Comparison of ENCODE assay signal across 11 mouse cellular contexts in genomic region chr13:85430040-85430439, GRCm38 (mm10).
DNase-seq lines count a peak whose midpoint lies in the region; ATAC-seq and TF ChIP-seq lines count a peak whose summit lies in the region.
"Had no signal": no experiment of that assay in that cellular context is flagged by ENCODE, and none has a peak within 500 bp of the region (broad histone marks: within the 10 kb centered on the region; RNA-seq: fewer than 3 reads in every experiment).

No protein-coding gene starts in this region.

- no peaks in the 10 kb centered on the region for H3K4me1 ChIP-seq in kidney, postnatal 0 days (replicated peaks; ENCODE audit: insufficient read depth, low read length)
- no peaks in the 10 kb centered on the region for H3K4me1 ChIP-seq in cerebellum, adult 2 months (ENCODE audit: control insufficient read depth, insufficient read depth, low read length)
- H3K4me1 ChIP-seq: forebrain, embryonic 13.5 days had no signal

- no peak overlapping the region for H3K9ac ChIP-seq in kidney, postnatal 0 days (ENCODE audit: low read depth, low read length)
- H3K9ac ChIP-seq: forebrain, embryonic 13.5 days had no signal

- no peak overlapping the region for H3K4me3 ChIP-seq in kidney, postnatal 0 days (replicated peaks; ENCODE audit: low read depth, low read length)
- no peak overlapping the region for H3K4me3 ChIP-seq in cerebellum, adult 2 months (replicated peaks; ENCODE audit: insufficient read depth, low read depth, low read length)
- H3K4me3 ChIP-seq: forebrain, embryonic 13.5 days had no signal

- no peaks in the 10 kb centered on the region for H3K9me3 ChIP-seq in kidney, postnatal 0 days (replicated peaks; ENCODE audit: low read length)
- H3K9me3 ChIP-seq: forebrain, embryonic 13.5 days had no signal

- WGBS in kidney, postnatal 0 days, result 70% methylated on average over 3 of the region's 3 CpGs
- 72% methylated on average over 3 of the region's 3 CpGs for WGBS in cerebellum, adult 2 months

- no peaks in the 10 kb centered on the region for H3K27me3 ChIP-seq in kidney, postnatal 0 days (ENCODE audit: insufficient read depth, low read length)
- H3K27me3 ChIP-seq in cerebellum, adult 2 months (ENCODE audit: control insufficient read depth, insufficient read depth, low read length), result no peaks in the 10 kb centered on the region
- H3K27me3 ChIP-seq: forebrain, embryonic 13.5 days had no signal

- no peaks in the 10 kb centered on the region for H3K36me3 ChIP-seq in kidney, postnatal 0 days (ENCODE audit: insufficient read depth, low read length)

- H3K27ac ChIP-seq in kidney, postnatal 0 days, result no peak overlapping the region
- H3K27ac ChIP-seq in cerebellum, adult 2 months (ENCODE audit: insufficient read depth, low read length), result no peak overlapping the region
- H3K27ac ChIP-seq: forebrain, embryonic 13.5 days had no signal

- H3K4me2 ChIP-seq in kidney, postnatal 0 days (ENCODE audit: low read length), result no peak overlapping the region
- H3K4me2 ChIP-seq: forebrain, embryonic 13.5 days had no signal

- DNase-seq in kidney, postnatal 0 days (ENCODE audit: low spot score), result peak; percentile 3
- DNase-seq in kidney, adult 18-20 months, result no peak
- peak; percentile 83 for DNase-seq in CD4-positive helper T cell, adult 2 months (ENCODE audit: low read depth, low spot score)
- DNase-seq in brain, embryonic 14.5 days (ENCODE audit: low read depth), result peak; percentile 7
- DNase-seq in cerebellum, adult 2 months, result no peak
- DNase-seq in left cerebral cortex, postnatal 4 days, result no peak
- no peak for DNase-seq in ovary, postnatal 10 days (ENCODE audit: low spot score)
- DNase-seq: cerebellum, adult 18-20 months had no signal

- intact Hi-C loops in left cerebral cortex, postnatal 4 days (cut with DNase I), result no loop called here

- TF ChIP-seq CTCF in kidney, postnatal 0 days (IDR thresholded peaks at IDR 0.05; ENCODE audit: low read depth), result no peak
- TF ChIP-seq CTCF in brain, embryonic 14.5 days (IDR thresholded peaks at IDR 0.05; ENCODE audit: borderline replicate concordance, extremely low read depth, insufficient read depth, insufficient read length), result no peak
- TF ChIP-seq CTCF in cerebellum, adult 2 months (IDR thresholded peaks at IDR 0.05; ENCODE audit: borderline replicate concordance, insufficient read depth, low read depth, low read length), result no peak

- ATAC-seq in kidney, postnatal 0 days (replicated peaks; ENCODE audit: low FRiP score, low read depth), result no peak
- peak; percentile 90 for ATAC-seq in megakaryocyte progenitor cell, adult 5-6 weeks (replicated peaks; ENCODE audit: poor library complexity)
- ATAC-seq: forebrain, embryonic 13.5 days; hindbrain, embryonic 16.5 days had no signal

- TF ChIP-seq POLR2A in brain, embryonic 14.5 days (IDR thresholded peaks at IDR 0.05; ENCODE audit: borderline replicate concordance, extremely low read depth, insufficient read depth, insufficient read length, poor library complexity, severe bottlenecking), result no peak
- no peak for TF ChIP-seq POLR2A in cerebellum, adult 2 months (IDR thresholded peaks at IDR 0.05; ENCODE audit: borderline replicate concordance, insufficient read depth, low read length)

Comparison
In these comparisons a context has a peak if more than half of its experiments do, and no peak if none do; other contexts are left out.
1. DNase-seq: peak in kidney, postnatal 0 days (single experiment), CD4-positive helper T cell, adult 2 months (single experiment) and brain, embryonic 14.5 days (single experiment); none in kidney, adult 18-20 months (single experiment), cerebellum, adult 2 months (0 of 2), left cerebral cortex, postnatal 4 days (single experiment) and ovary, postnatal 10 days (single experiment).